Mouse (Mus musculus): ENCODE measurements around the gene Gk5. TPM values are rescaled to one million over a fixed set of nuclear protein-coding genes. Genes with fewer than 3 reads are reported as not detected.
A peak's percentile ranks its signal among the peaks of the same experiment; 100 is the strongest.
"Not testable (repeated sequence)": the region's sequence is repeated elsewhere in the genome, so short reads cannot be mapped to it uniquely, and the experiment has no call there.

Gk5 gene
- 4.1 TPM in 2 replicates for polyA plus RNA-seq (2012; rRNA removed)

DNA sequence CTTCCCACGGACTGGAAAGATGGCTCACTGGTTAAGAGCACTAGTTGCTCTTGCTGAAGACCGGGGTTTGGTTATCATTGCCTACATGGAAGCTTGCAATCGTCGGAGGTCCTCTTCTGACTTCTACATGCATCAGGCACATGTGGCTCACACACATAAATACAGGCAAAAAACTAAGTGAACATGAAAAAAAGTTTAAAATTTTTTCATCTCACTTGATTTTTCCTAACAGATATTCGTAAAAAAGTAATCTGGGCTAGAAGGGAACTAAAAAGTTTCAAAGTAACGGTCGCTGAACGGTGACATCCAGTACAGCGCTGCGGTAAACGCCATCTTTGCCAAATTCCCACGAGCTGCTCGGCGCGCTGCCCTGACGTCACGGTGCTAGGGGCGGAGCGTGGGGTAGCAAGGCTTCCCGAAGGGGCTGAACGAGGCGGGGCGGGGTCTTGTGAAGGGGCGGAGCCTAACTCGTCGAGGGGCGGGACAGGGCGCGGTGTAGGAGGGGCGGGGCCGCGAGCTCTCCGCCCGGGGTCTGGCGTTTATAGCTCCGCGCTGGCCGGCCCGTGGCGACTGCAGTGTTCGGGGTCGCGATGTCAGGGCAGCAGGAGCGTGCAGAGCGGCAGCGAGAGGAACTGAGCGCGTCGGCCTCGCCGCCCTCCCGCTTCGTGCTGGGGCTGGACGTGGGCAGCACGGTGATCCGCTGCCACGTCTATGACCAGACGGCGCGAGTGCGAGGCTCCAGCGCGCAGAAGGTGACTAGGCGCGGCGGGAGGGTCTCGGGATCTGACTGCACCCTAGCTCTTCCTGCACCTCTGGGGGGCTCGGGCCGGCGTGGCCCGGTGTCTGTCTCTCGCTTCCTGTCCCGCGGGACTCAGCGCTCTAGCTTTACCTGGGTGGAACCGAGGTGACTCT is at the start of gene Gk5:
Gene Gk5, plus strand, starts transcription at position 502 of the 912 bp plus-strand sequence.
- DNase-seq (ENCODE audit: extremely low spot score in 1 of 2, low spot score in 1 of 2), result peak; percentile 85 to 97

DNA sequence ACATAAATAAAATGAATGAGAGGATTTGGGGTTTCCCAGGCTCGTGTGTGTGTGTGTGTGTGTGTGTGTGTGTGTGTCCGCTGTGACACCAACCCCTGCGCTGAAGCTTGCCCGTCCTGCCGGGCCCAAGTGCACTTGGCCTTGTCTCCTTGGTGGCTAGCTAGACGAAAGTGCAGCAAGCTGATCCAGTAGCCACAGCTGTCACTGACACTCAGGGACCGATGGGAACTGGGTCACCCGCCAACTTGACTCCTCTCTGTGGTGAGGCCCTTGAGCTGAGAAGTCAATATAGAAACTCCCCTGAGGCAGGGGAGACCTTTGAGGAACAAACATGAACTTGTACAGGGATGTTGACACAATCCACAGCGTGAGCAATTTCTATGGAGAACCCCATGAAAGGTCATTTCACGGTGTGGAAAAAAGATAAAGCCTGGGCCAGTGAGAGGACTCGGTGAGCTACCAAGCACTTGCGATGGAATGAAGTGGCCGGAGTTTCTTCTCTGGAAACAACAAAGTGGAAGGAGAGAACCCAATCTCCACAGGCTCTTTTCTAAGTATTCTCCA is 40.3 kb upstream of the Gk5 start:
- DNase-seq (ENCODE audit: extremely low spot score in 1 of 2, low spot score in 1 of 2), result no peak

DNA sequence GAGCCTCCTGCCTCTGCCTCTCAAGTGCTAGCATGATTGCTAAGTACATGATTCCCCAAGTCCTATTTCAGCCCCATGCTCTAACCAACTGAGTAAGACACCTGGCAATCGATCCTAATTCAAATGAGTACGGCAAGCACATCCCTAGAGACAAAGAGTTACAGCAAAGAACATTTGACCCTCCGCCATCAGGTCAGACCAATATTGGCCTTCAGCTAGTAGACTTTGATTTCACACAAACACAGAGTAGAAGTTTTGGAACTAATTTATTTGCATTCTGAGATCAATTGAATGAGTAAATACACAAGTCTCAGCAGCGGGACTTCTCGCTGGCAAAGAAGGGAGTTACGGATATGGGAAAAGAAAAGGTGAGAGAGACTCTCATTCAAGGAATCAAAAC is 33.9 kb upstream of the Gk5 start:
- DNase-seq (ENCODE audit: extremely low spot score in 1 of 2, low spot score in 1 of 2), result no peak

DNA sequence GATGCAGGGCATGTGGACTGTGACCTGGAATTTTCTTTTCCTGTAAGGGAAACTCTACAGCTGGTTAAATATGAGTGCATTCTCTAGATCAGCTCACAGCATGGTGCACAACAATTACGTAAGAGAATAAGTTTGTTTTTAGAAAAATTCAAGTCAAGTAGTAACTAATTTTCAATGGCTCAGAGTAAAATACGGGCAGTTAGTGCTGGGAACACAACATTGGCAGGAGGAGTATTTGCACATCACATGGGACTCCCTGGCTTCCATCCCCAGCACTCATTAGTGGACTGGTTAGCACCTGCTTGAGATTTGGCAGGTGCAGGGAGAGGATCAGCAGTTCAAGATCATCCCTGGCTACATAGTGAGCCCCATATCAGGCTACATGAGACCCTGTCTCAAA is 31.5 kb upstream of the Gk5 start:
- no peak for DNase-seq (ENCODE audit: extremely low spot score in 1 of 2, low spot score in 1 of 2)

DNA sequence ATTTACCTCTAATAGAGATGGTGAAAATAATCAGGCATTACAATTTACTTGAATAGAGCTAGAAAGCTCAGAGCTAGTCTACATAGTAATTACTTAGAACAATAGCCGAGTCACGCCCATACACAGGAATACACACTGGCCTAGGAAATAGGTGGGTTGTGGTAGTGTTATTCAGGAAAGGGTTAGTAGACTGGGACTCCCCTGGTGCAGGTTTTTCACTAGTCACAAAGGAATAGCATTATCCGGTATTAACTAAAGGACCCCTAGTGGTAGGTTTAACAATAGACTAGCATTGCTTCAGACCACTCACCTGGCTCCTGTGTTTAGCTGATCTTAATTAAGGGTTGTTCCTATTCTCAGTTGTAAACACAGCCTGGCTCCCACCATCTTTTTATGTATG is 30.7 kb upstream of the Gk5 start:
- DNase-seq (ENCODE audit: extremely low spot score in 1 of 2, low spot score in 1 of 2), result not testable (repeated sequence)

DNA sequence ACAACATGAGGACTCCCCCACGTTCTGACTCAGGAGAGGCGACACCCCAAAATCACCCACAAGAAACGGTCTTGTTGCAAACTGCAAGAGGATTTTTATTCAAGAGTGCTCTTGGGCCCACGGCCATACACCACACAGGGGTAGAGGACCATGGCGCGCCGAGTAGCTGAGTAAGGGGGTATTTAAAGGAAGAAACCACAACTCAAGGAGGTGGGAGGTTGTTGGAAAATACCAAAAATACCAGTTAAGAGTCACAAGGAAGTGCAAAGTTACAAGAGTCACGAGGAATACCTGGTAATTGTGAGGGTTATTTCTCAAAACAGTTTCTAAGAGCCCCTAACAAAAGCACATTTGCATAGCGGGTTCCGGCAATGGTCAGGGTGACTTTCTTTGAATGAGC is 26.5 kb upstream of the Gk5 start:
- DNase-seq (ENCODE audit: extremely low spot score in 1 of 2, low spot score in 1 of 2), result not testable (repeated sequence)

DNA sequence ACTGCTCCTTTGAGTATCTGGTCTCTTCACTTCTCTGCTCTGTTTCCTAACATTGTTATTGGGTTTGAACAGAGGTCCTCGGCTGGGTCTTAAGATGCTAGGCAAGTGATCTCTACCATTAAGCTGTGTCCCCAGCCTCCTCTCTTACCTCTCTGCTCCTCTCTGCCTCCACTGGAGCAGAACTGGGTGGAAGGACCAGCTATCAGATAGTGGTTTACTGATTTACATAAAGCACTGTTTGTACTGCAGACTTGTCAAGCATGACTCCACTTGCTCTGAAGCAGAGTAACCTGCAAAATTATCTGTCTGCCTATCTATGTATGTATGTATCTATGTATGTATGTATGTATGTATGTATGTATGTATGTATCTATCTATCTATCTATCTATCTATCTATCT is 25.9 kb upstream of the Gk5 start:
- DNase-seq (ENCODE audit: extremely low spot score in 1 of 2, low spot score in 1 of 2), result no peak

DNA sequence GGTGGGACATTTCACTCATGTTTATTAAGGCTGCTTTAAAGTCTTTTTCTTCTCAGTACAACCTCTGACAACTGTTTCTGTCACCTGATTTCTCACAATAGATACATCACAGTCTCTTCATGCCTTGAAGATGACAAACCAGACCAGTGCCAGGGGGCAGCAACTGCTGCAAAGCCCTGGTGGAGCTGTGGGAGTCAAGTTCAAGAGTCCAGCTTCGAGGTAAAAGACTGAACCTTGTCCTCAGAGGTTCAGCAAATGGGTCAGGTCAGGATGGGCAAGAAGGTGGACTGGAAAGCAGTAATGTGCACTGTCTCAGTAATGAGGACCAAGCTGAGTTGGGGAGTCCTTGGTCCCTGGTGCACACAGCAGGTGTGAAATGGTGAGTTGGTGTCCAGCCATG is 24.8 kb upstream of the Gk5 start:
- no peak for DNase-seq (ENCODE audit: extremely low spot score in 1 of 2, low spot score in 1 of 2)

DNA sequence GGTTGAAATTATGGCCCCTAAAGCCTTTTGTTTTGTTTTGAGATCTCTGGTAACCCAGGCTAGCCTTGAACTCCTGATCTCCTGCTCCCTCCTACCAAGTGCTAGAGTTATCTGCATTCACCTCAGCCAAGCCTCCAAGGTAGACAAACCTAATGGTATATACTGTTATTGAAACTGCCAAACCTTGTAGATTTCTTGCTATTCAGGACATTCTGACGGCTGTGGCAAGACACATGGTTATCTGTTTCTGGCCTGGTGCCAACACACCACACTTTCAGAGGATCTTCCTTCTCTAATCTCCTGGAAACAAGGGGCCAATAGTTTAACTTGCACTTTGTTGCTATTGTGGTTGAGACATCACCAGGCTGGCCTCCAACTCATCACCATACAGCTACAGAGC is 24.0 kb upstream of the Gk5 start:
- no peak for DNase-seq (ENCODE audit: extremely low spot score in 1 of 2, low spot score in 1 of 2)

DNA sequence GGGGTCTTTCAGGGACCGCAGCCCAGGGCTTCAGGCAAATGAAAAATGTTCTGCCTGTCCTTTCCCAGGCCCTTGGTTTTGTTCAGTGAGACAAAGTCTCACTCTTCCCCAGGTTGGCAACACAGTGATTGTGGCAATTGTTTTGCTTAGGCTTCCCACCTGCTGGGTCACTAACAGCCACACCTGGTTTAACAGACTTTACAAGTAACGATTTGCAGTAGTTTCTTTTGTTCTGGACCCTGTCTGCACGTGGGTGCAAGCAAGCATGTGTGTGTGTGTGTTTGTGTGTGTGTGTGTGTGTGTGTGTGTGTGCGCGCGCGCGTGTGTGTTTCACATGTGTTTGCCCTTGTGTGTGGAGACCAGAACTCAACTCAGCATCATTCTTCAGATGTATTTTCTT is 16.3 kb upstream of the Gk5 start:
- DNase-seq (ENCODE audit: extremely low spot score in 1 of 2, low spot score in 1 of 2), result no peak

DNA sequence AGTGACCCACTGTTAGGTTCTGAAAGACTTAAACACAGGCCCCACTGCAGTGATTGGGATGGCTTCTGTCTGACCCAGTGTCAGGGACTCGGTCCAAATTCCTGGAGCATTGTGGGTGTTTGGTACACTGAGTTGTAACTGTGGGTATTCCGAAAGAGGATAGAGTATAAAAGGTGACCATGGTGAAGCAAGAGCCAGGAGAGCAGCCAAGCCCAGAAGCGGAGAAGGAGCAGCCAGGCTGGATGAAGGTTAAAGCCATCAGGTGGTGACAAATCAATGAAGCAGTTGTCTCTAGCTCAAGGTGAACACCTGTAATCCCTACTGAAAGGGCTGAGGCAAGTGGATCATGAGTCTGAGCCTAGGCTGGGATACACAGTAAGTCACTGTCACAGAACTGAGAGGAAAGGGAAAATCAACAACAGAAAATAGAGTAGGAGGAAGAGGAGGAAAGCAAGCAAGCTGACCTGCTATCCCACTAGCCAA is 6.2 kb upstream of the Gk5 start:
- no peak for DNase-seq (ENCODE audit: extremely low spot score in 1 of 2, low spot score in 1 of 2)

DNA sequence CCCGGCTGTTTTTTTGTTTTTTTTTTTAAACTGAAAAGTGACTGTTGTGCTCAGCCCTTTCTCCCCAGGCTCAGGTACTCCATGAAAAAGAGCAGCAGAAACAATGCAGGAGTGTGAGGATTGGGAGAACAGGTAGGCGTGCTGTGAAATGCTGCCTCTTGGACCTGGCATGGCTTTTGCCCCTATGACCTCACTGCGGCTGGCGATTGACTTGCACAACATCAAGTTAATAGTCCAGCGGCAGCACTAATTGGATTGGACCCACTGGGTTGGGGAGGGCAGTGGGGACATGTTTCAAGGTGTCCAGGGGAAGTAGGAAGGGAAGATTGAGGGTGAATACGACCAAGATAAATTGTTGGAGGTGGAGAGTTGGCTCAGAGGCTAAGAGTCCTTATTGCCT is 2.4 kb upstream of the Gk5 start:
- DNase-seq (ENCODE audit: extremely low spot score in 1 of 2, low spot score in 1 of 2), result no peak

DNA sequence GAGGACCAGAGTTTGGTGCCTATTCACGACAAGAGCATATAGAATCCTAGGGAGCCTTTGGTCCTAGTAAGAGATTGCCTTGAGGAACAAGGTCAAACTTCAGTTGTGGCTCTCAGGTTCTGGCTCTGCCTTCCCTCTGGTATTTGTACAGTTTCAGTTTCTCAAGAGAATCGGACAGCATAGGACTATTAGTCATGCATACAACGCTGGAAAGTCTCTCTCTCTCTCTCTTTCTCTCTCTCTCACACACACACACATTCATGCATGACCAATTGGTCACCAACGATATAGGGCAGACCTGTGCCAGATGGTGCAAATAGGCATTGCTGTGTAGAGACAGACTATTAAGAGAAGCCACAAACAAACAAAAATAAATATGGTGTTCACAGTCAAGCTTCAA is 946 bp upstream of the Gk5 start:
- no peak for DNase-seq (ENCODE audit: extremely low spot score in 1 of 2, low spot score in 1 of 2)

DNA sequence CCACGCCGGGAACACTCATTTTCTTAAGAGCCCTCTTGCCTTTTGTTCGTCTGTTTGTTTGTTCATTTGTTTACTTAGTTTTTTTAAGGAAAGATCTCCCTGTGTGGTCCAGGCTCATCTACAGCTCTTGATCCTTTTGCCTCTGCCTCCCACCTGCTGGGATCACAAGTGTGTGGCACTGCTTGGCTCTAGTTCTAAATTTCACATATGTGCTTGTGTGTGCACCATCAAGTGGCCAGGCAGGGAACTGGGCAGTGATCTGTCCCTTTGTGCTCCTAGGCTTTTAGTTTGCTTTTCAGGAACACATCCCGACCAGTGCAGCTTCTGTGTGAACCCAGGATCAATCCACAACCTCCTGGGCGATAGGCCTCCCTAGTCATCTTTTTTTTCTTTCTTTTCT is 8.8 kb downstream of the Gk5 start:
- no peak for DNase-seq (ENCODE audit: extremely low spot score in 1 of 2, low spot score in 1 of 2)

DNA sequence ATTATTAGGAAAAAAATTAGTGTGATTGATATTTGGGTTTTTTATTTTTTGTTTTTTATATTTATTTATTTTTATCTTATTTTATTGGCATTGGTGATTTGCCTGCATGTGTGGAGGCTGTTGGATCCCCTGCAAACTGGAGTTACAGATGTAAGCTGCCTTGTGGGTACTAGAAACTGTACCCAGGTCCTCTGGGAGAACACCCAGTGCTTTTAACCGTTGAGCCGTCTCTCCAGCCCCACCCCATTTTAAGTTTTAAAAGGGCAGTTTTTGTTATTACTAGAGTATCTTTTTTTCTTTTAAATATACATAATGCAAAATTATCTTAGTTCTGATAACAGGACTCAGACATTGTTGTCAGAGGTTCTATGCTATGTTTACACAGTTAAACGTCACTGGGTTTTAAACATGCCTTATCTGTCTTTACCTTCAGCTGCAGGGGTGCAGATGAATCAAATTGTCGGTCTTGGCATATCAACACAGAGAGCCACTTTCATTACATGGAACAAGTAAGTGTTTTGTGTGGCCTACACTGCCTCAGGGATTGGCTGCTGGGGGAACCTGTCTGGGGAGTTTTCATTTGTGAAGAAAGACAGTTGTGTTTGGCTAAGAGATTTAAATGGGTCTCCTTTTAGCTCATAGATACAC is 13.9 kb downstream of the Gk5 start:
- no peak for DNase-seq (ENCODE audit: extremely low spot score in 1 of 2, low spot score in 1 of 2)

DNA sequence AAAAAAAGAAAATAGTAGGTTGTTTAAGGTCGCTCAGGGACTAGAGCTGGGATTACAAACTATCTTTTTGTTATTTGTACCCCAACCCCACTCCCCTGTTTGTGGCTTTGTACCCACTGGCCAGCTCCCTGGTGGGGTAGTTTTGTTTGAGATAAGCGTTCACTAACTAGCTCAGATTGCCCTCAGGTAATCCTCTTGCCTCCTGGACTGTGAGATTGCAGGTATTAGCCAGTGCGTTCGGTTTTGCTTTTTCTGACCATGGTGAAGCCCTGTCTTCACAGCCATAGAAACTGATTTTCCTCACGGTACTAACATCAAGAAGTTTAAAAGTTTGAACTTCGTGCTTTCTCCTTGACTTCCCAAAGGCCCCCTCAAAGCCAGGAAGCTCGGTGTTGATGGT is 15.3 kb downstream of the Gk5 start:
- DNase-seq (ENCODE audit: extremely low spot score in 1 of 2, low spot score in 1 of 2), result no peak

DNA sequence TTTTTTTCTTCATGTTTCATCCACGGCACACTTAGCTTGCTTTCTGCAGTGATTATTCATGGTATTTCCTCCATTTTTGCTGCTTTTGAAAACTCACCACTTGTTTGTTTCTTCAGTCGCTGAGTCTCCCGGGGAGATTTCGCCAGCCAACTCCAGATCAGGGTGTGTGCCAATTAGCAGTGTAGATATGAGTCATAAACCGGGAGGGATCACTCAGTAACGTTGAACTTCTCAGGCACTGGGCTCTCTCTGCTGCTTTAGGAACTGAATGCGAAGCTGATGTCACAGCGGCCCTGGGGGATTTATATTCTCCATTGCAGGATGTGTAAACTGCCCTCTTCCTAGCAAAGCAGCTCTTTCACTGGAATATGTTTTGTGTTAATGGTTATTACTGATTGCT is 15.8 kb downstream of the Gk5 start:
- DNase-seq (ENCODE audit: extremely low spot score in 1 of 2, low spot score in 1 of 2), result peak; percentile 26 to 64

DNA sequence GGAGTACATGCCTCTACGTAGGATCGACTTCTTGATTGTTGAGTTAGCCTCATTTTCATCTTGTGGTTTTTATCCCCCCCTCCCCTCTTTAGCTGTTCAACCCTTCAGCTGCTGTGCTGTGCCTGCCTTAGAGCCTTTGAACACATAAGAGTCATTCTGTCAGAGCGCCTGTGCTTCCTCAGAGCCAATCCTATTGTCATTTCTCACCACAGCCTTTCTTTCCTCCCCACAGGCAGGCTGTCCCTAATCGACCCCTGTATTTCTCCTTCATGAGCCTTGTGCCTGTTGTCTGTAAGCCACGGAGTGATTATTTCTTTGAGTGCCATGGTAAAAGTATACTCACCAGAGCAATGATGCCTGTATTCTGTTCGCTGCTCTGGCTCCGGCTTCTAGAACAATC is 16.3 kb downstream of the Gk5 start:
- no peak for DNase-seq (ENCODE audit: extremely low spot score in 1 of 2, low spot score in 1 of 2)

DNA sequence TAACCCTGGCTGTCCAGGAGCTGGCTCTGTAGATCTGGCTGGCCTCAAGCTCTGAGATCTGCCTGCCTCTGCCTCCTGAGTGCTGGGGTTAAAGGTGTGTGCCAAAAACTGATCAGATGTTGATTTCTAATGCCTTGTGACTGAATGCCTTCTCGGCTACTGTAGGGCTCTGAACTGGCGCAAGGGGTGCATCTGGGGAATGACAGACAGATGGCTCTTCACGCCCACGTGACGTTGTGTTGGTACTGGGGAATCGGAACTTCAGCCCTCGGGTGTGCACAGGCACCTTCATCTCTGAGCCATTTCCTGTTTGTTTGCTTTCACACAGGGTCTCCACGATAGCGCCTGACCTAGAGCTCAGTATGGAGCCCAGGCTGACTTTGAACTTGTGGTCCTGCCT is 19.8 kb downstream of the Gk5 start:
- no peak for DNase-seq (ENCODE audit: extremely low spot score in 1 of 2, low spot score in 1 of 2)

DNA sequence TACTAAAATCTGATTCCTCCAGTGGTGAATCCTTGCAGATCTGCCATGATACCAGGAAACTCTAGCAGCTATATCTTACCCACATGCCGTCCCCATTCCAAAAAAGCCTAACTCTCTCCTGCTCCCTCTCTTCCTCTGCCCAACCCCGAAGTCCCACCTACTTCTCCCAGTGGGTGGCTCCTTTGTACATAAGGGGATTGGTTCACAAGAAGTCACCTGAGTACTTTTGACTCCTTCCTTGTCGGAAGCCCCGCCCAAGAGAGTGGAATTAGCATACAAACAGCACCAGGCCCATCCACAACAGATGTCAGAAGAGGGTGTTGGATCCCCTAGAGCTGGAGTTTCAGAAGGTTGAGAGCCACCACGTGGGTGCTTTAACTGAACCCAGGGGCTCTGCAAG is 20.7 kb downstream of the Gk5 start:
- no peak for DNase-seq (ENCODE audit: extremely low spot score in 1 of 2, low spot score in 1 of 2)

DNA sequence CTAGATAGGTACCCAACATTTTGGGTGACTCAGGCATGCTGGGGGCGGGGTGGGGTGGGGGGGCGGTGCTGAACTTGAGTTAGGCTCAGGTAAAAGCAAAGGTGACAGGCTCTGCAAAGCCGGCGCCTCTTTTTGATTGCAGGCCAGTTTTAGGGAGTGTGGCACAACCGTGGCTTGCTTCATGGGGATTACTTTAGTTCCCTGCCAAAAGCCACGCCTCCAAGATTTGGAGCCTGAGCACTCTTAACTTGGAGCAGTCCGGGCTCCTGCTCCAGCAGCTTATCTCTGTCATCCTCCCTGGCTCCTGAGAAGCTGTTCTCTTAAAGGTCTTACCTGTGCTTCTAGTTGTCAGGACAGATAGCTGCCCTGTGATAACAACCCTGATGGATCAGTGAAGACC is 21.8 kb downstream of the Gk5 start:
- no peak for DNase-seq (ENCODE audit: extremely low spot score in 1 of 2, low spot score in 1 of 2)

DNA sequence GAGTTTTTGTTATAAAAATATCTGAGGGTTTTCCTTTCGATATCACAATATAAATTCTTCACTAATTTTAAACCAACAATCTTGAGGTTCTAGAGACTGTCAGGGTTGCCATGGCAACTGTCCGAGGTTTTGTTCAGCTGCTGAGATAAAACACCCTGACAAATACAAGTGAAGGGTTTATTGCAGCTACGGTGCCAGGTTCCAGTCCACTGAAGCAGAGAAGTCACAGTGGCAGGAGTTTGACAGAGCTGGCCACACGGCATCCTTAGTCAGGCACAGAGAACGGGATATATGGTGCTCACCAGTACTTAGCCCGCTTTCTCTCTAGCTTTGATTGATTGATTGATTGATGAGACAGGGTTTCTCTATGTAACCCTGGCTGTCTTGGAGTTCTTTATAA is 23.3 kb downstream of the Gk5 start:
- no peak for DNase-seq (ENCODE audit: extremely low spot score in 1 of 2, low spot score in 1 of 2)

Data from frontal cortex, adult 2 months (tissue).